Mouse (Mus musculus) G1E (cell line): ENCODE measurements around the gene Otor.

ENCODE experiments used
- CTCF ChIP-seq: IDR thresholded peaks from 2 replicates; pipeline ENCODE4 v1.5.1; 2012; ENCODE audit warnings: low read depth, low read length, inconsistent platforms, mixed read lengths
- GATA1 ChIP-seq: IDR thresholded peaks from 2 replicates; pipeline ENCODE4 v1.6.1; 2012; ENCODE audit warnings: borderline replicate concordance, low read length, inconsistent platforms, mixed read lengths
- GATA2 ChIP-seq: IDR thresholded peaks from 2 replicates; pipeline ENCODE4 v1.6.1; 2012; ENCODE audit warnings: low read depth, low read length, inconsistent platforms, borderline replicate concordance
- POLR2AphosphoS5 ChIP-seq: IDR thresholded peaks from 2 replicates; pipeline ENCODE4 v1.6.1; 2012; ENCODE audit warnings: low read depth, low read length, inconsistent platforms; ENCODE audit not compliant: insufficient replicate concordance
- TAL1 ChIP-seq: conservative IDR thresholded peaks from 2 replicates; pipeline ENCODE4 v1.6.1; 2012; ENCODE audit warnings: low read depth, low read length, inconsistent platforms, mixed read lengths

DNA sequence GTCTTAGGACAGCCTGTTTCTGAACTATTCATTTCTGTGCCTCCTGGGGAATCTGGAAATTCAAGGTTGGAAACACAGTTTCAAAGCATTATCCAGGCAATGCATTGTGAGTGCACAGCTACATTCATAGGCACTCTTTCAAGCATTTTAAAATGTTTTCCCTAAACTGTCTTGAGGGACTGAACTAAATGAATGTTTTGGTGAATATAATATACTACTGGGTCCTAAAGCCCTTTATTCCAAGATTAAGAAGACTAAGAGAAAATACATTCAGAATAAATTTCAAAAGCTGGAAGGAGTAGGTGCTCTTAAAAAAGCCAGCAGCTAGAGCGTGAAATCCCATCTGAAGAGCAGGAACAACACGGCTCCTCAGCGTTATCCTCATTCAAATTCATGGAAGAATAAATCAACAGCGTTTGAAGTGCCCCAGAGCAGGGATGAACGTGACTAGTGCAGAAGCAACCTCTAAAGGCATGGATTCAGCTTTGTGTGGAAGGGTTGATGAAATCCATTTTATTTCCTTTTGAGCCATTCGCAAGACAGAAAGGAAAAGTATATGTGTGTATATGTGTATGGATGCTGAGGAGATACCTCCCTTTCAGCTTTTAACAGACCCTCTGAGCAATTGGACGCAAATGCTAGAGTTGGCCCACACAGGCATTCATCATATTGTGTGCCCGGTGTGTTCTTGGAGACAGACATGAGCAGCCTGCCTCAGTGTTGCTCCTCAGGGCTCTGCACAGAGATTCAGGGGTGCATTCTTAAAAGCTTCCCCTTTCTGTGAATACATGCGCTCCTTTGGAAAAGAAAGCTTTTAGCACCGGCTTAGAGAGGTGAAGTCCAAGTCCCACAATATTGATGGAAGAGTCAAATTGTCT lies 45.7 kb upstream of the Otor start:
- TF ChIP-seq GATA1 (no peak), CTCF (no peak), TAL1 (no peak), GATA2 (no peak), POLR2AphosphoS5 (no peak)
